Mouse (Mus musculus) MEL (cell line): ENCODE measurements around the gene Pld5.

Experiments
- CTCF ChIP-seq, 3 experiments: IDR thresholded peaks in 2 of 3; conservative IDR thresholded peaks in 1 of 3; 2 replicates each; pipeline ENCODE4 v1.5.1; 2011 to 2012; ENCODE audit warnings: low read length in 3 of 3, low read depth in 2 of 3, mild to moderate bottlenecking in 2 of 3, improper control_type of control experiment in 1 of 3, inconsistent platforms in 1 of 3, mixed read lengths in 1 of 3, moderate library complexity in 1 of 3; ENCODE audit not compliant: control insufficient read depth in 1 of 3, insufficient read depth in 1 of 3, poor library complexity in 1 of 3, severe bottlenecking in 1 of 3
- POLR2A ChIP-seq, 2 experiments: IDR thresholded peaks; 2 replicates each; pipeline ENCODE4 v1.6.1; 2011 to 2012; ENCODE audit warnings: low read length in 2 of 2, mild to moderate bottlenecking in 2 of 2, control low read depth in 1 of 2, improper control_type of control experiment in 1 of 2, low read depth in 1 of 2, moderate library complexity in 1 of 2; ENCODE audit not compliant: control insufficient read depth in 1 of 2, insufficient read depth in 1 of 2, poor library complexity in 1 of 2
- TBP ChIP-seq: IDR thresholded peaks from 2 replicates; pipeline ENCODE4 v1.8.0; 2011; ENCODE audit warnings: low read depth, low read length, improper control_type of control experiment
- UBTF ChIP-seq: IDR thresholded peaks from 2 replicates; pipeline ENCODE4 v1.6.1; 2012; ENCODE audit warnings: low read depth, mild to moderate bottlenecking, inconsistent platforms, low read length, improper control_type of control experiment, moderate library complexity, borderline replicate concordance; ENCODE audit not compliant: insufficient read depth

GRCm38 (mm10) chr1:175961786-175962185 lies 313.3 kb downstream of the Pld5 start:
- no peak for TF ChIP-seq CTCF (IDR thresholded peaks at IDR 0.05 in 2 of 3, conservative IDR thresholded peaks at IDR 0.05 in 1 of 3; ENCODE audit: control insufficient read depth in 1 of 3, insufficient read depth in 1 of 3, low read depth in 2 of 3, low read length in 3 of 3, poor library complexity in 1 of 3, severe bottlenecking in 1 of 3)
- no peak for TF ChIP-seq UBTF
- no peak for TF ChIP-seq POLR2A (IDR thresholded peaks at IDR 0.05; ENCODE audit: control insufficient read depth in 1 of 2, insufficient read depth in 1 of 2, low read depth in 1 of 2, low read length in 2 of 2, poor library complexity in 1 of 2)
- TF ChIP-seq TBP: no peak
